ENCODE assay signal across 25 mouse cellular contexts in genomic region chr2:105178871-105179270, GRCm38 (mm10). TPM values are rescaled to one million over a fixed set of nuclear protein-coding genes. Genes with fewer than 3 reads are reported as not detected.
DNase-seq lines count a peak whose midpoint lies in the region; ATAC-seq and TF ChIP-seq lines count a peak whose summit lies in the region.
"Had no signal": no experiment of that assay in that cellular context is flagged by ENCODE, and none has a peak within 500 bp of the region (broad histone marks: within the 10 kb centered on the region; RNA-seq: fewer than 3 reads in every experiment).

No protein-coding gene starts in this region.

- no peak for ATAC-seq in megakaryocyte, adult 5-6 weeks (ENCODE audit: poor library complexity, severe bottlenecking)
- ATAC-seq: forebrain, embryonic 14.5 days; forebrain, embryonic 16.5 days had no signal

- TF ChIP-seq CTCF in heart, adult 2 months (IDR thresholded peaks at IDR 0.05) = no peak

- H3K9me3 ChIP-seq in heart, embryonic 10.5 days = peaks cover 5% of the 10 kb centered on the region; the same call in 1 of the 2 replicates
- H3K9me3 ChIP-seq in megakaryocyte, embryonic 14.5 days = peaks cover 50% of the 10 kb centered on the region
- H3K9me3 ChIP-seq: embryonic facial prominence, embryonic 13.5 days; embryonic facial prominence, embryonic 15.5 days had no signal

- H3K27me3 ChIP-seq in heart, embryonic 10.5 days (ENCODE audit: insufficient read depth, poor library complexity, severe bottlenecking) = peaks cover 6% of the 10 kb centered on the region; the same call in 1 of the 2 replicates
- no peaks in the 10 kb centered on the region for H3K27me3 ChIP-seq in heart, adult 2 months (ENCODE audit: control insufficient read depth, insufficient read depth, low read length)
- H3K27me3 ChIP-seq in megakaryocyte, embryonic 14.5 days (replicated peaks) = no peaks in the 10 kb centered on the region
- H3K27me3 ChIP-seq: embryonic facial prominence, embryonic 13.5 days; embryonic facial prominence, embryonic 15.5 days had no signal

- intact Hi-C loops in heart, adult 2 months (cut with DNase I) = no loop called here

- H3K27ac ChIP-seq in heart, embryonic 10.5 days = no peak overlapping the region
- H3K27ac ChIP-seq in heart, adult 2 months = no peak overlapping the region
- H3K27ac ChIP-seq: embryonic facial prominence, embryonic 13.5 days; embryonic facial prominence, embryonic 15.5 days; forebrain, embryonic 10.5 days; forebrain, embryonic 12.5 days had no signal

- peak; percentile 72 for DNase-seq in heart, embryonic 10.5 days (ENCODE audit: low spot score)
- no peak for DNase-seq in heart, adult 2 months
- DNase-seq: adrenal gland, adult 2 months; adrenal gland, postnatal 10 days; adrenal gland, postnatal 25 days; cerebellum, adult 11 months; cerebellum, adult 18-20 months; cerebellum, adult 8-10 months; cerebellum, adult 9-11 months; cerebellum, postnatal 14 days; cerebellum, postnatal 36 days; embryo, embryonic 11 days had no signal

- TF ChIP-seq EP300 in heart, adult 2 months (IDR thresholded peaks at IDR 0.05; ENCODE audit: insufficient read depth, low read depth, low read length) = no peak

- H3K79me2 ChIP-seq in heart, adult 2 months (replicated peaks; ENCODE audit: control insufficient read depth, insufficient read depth, low read length) = no peaks in the 10 kb centered on the region

- WGBS in heart, embryonic 10.5 days = 83% methylated on average over 12 of the region's 12 CpGs
- 69% methylated on average over 12 of the region's 12 CpGs for WGBS in heart, adult 2 months

- no peak for TF ChIP-seq POLR2A in heart, adult 2 months (IDR thresholded peaks at IDR 0.05; ENCODE audit: insufficient read depth, low read depth, low read length)

- H3K36me3 ChIP-seq in heart, embryonic 10.5 days = 0 out of 2 replicates have a peak, but pooled peaks cover 12% of the 10 kb centered on the region
- no peaks in the 10 kb centered on the region for H3K36me3 ChIP-seq in heart, adult 2 months (ENCODE audit: control insufficient read depth, insufficient read depth, low read length)
- H3K36me3 ChIP-seq in megakaryocyte, embryonic 14.5 days (replicated peaks; ENCODE audit: low read length) = no peaks in the 10 kb centered on the region
- H3K36me3 ChIP-seq: embryonic facial prominence, embryonic 13.5 days; embryonic facial prominence, embryonic 15.5 days; forebrain, embryonic 10.5 days; forebrain, embryonic 12.5 days had no signal

- H3K4me3 ChIP-seq in heart, embryonic 10.5 days = no peak overlapping the region
- H3K4me3 ChIP-seq in heart, adult 2 months = no peak overlapping the region
- H3K4me3 ChIP-seq in megakaryocyte, embryonic 14.5 days (replicated peaks) = peak overlapping the region; percentile 29
- H3K4me3 ChIP-seq: embryonic facial prominence, embryonic 13.5 days; embryonic facial prominence, embryonic 15.5 days; erythroblast, embryonic 14.5 days; forebrain, embryonic 10.5 days; forebrain, embryonic 12.5 days had no signal

- 0 out of 2 replicates have a peak, but pooled peaks cover 12% of the 10 kb centered on the region for H3K4me1 ChIP-seq in heart, embryonic 10.5 days
- no peaks in the 10 kb centered on the region for H3K4me1 ChIP-seq in heart, adult 2 months (ENCODE audit: control insufficient read depth, insufficient read depth, low read length)
- H3K4me1 ChIP-seq in megakaryocyte, embryonic 14.5 days = no peaks in the 10 kb centered on the region
- H3K4me1 ChIP-seq: embryonic facial prominence, embryonic 13.5 days; embryonic facial prominence, embryonic 15.5 days; forebrain, embryonic 12.5 days had no signal

- H3K9ac ChIP-seq in heart, adult 2 months (ENCODE audit: low read depth, low read length) = no peak overlapping the region
- H3K9ac ChIP-seq: embryonic facial prominence, embryonic 13.5 days; embryonic facial prominence, embryonic 15.5 days; forebrain, embryonic 12.5 days had no signal

RNA-seq across cellular contexts. Expression of gene Them7, which starts 45.2 kb away (rescaled TPM):
- 1.0 and 2.7 TPM in 2 replicates for polyA plus RNA-seq in heart, embryonic 10.5 days (2016; fragmentation: Nextera tagmentation; extraction: Ambion mirVana)
- total RNA-seq in heart, adult 2 months (2021) = 1 to 10 TPM; 2.5 to 2.9 TPM
- polyA plus RNA-seq in heart, adult 2 months (2012; rRNA removed) = 0.27 and 0.64 TPM in 2 replicates
- not detected in 2 replicates for polyA plus RNA-seq in megakaryocyte, embryonic 14.5 days (2012; ENCODE audit: insufficient read depth, low replicate concordance)
- 0.65 TPM in 1 of 2 replicates, not detected in the other for total RNA-seq in megakaryocyte, adult 5-6 weeks (2015)
- total RNA-seq in megakaryocyte, adult 5-6 weeks (2017) = 0.81 TPM in 1 of 2 replicates, not detected in the other
- total RNA-seq: ES-E14, MEL had no signal
- polyA plus RNA-seq: C2C12; erythroblast, embryonic 14.5 days; forebrain, embryonic 12.5 days; forebrain, embryonic 14.5 days; forebrain, embryonic 16.5 days had no signal

RNA-seq across cellular contexts. Expression of gene Wt1, which starts 52.5 kb away (rescaled TPM):
- polyA plus RNA-seq in heart, embryonic 10.5 days (2016; fragmentation: Nextera tagmentation; extraction: Ambion mirVana) = 36.5 and 41.9 TPM in 2 replicates
- 1 to 10 TPM; 4.2 to 5.7 TPM for total RNA-seq in heart, adult 2 months (2021)
- 6.5 and 7.6 TPM in 2 replicates for polyA plus RNA-seq in heart, adult 2 months (2012; rRNA removed)
- polyA plus RNA-seq in megakaryocyte, embryonic 14.5 days (2012; ENCODE audit: insufficient read depth, low replicate concordance) = not detected in 2 replicates
- not detected in 2 replicates for total RNA-seq in megakaryocyte, adult 5-6 weeks (2015)
- total RNA-seq in megakaryocyte, adult 5-6 weeks (2017) = not detected in 2 replicates
- total RNA-seq: common myeloid progenitor, adult 5-6 weeks; MEL had no signal
- polyA plus RNA-seq: C2C12; erythroblast, embryonic 14.5 days; forebrain, embryonic 12.5 days; forebrain, embryonic 14.5 days had no signal
